Mouse (Mus musculus) liver, adult (tissue): ENCODE data around the gene Brap.

Experiments used
- GATA4 ChIP-seq: IDR thresholded peaks from 2 replicates; pipeline ENCODE4 v1.6.1; 2014; ENCODE audit warnings: mild to moderate bottlenecking, low read length; ENCODE audit not compliant: insufficient replicate concordance

Gene Brap

DNA sequence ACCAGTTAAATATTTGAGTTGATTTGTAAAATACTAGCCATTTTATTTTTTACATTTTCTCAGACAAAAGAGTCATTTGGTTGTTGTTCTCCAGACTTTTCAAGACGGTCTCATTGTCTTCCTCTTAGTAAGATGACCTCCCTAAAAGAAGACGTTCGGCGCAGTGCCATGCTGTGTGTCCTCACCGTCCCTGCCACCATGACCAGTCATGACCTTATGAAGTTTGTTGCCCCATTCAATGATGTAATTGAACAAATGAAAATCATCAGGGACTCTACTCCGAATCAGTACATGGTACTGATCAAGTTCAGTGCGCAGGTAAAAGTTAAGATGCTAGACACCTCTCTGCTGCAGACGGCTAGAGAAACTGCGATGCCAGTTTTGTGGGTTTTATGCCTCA is 4.6 kb downstream of the Brap start:
- no peak for TF ChIP-seq GATA4

DNA sequence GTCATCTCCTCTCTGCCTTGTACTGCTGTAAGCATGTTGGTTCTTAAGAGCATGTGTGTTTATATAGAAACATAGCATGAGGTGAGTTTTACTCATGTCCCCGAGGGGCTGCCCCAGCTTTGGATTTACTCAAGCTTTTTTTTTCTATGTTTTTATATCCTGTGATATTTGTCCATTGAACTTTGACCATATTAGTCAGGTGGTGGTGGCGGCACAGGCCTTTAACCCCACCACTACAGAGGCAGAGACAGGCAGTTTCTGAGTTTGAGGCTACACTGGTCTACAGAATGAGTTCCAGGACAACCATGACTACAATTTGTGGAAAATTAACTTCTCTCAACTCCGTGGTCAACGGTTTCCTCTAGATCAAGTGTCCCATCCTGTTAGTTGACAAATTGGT is 6.7 kb downstream of the Brap start:
- TF ChIP-seq GATA4, result no peak

DNA sequence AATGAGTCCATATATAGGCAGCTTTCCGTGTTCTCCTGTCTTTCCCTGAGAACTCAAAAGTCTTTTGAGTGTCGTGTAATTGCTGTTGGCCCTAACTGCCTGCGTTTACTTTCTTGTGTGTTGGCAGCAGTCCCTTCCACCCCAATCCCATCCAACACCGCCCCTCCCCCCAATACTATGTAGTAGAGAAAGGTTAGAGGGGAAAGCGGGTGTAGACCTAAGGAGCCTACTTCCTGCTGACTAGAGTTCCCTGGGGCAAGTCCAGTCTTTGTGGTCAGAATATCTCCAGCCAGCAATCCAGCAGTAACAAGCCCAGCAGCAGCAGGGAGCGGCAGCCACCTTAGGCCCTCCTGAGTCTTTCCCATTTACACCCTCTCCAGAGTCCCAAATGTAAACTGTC is 8.0 kb downstream of the Brap start:
- TF ChIP-seq GATA4, result no peak

DNA sequence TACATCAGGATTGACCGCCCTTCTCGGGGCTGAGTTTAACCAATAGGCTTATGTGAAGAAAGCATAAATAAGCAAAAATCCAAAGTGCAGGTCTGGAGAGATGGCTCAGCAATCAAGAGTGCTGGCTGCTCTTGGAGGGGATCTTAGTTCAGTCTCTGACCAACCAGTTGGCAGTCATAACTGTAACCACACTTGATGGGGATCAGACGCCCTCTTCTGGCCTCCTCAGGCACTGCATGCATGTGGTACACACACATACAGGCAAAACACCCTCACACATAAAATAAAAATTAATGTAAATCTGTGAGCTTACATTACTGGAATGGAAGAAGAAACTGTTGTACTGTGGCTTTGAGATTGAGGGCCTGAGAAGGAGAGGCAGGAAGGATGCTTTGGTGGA is 10.0 kb downstream of the Brap start:
- no peak for TF ChIP-seq GATA4

DNA sequence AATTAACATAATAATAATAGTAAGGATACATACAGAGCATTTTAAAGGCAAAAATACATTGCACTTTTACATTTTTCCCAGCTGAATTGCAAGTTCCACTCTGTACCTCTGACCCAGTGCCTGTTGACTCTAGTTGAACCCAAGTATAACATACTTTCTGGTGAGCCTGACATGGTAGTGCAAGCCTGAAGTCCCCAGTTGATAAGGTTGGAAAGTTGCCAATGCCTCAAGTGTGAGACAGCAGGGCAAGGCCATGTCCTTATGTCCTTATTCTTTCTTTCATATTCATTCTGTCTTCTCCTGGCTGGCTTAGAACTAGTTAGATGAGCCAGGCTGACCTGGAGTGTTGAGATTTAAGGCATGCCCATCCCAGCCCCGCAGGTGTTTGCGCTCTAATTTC is 21.9 kb downstream of the Brap start:
- TF ChIP-seq GATA4, result no peak

DNA sequence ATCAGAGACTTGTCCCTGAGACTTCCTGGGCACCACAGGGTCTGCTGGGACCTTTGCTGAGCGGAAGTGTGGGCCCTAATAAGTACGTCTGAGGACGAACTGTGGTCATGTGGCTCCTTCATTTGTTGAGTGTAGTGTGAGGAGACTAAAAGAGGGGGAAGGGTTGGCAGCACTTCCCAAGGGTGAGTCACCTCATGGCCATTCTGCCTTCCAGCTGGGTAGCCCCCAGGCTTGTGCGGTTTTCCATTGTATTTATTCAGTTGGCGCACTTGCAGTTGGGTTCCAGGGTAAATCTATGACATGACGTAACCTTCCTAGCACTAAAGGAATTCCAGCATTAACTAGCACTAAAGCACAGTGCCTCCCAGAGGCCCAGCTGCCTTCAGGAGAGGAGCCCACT is 25.1 kb downstream of the Brap start:
- TF ChIP-seq GATA4, result no peak

DNA sequence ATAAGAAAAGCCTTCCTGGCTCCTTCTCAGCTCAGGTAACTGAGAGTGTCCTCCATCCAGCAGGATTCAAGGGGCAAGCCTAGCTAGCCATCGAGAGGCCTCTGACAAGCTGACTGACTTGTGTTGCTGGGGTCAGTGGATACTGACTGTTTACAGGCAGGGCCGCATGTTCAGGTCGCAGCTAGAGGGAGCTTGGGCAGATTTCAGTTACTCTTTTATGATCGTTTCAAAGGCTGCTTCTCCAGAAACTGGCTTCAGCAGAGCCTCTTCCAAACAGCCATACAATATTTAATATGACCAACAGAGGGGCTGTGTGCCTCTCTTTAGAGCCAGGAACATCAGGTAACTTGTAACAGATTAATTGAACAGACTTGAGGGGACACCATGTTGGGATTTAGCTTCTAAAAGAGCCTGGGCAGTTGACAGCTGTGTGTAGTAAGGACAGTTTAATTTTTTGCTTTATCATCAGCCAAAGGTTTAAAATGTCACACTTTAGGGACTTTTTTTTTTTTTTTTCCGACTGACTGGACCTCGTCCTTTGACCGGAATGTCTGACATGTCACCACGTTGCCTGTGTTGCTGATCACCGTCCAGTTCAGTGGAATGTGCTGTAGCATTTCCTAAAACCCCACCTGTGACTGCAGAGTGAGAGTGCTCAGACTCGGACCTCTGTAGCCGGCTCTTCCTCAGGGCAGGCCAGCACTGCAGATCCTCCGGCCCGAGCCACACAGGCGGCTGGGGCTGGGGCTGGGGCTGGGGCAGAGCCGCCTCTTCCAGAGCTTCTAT is 25.9 kb downstream of the Brap start:
- no peak for TF ChIP-seq GATA4

DNA sequence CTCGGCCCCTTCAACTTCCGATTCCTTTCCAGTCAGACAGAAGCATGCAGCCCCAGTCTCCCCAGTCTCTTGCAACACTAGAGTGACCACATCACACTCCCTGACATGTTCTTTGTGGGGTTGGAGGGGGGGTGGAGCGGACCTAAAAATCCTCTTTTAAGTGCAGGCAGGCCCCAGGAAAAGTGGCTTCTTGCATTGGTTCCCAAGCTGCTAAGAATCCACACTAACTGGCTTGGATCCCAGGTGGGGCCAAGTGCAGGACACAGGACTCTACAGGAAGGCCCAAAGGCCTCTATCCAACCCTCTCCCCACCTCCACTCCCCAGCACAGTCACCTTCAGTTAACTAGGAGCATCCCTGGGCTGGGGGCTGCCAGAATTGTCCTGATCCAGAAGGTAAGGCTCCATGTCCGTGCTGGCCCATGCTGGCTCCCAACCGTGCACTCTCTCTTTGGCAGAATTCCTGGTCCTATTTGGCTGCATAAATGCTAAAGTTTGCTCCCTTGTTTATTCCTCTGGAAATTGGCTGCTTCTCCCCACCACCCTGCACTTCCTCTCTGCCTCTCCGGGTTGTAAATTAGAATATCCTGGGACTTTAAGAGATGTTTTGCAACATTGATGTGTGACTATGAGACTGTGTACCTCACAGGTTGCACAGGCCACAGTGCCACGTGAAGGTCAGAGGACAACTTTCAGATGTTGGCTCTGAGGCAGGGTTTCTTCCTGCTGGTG is 30.3 kb downstream of the Brap start:
- TF ChIP-seq GATA4, result no peak

DNA sequence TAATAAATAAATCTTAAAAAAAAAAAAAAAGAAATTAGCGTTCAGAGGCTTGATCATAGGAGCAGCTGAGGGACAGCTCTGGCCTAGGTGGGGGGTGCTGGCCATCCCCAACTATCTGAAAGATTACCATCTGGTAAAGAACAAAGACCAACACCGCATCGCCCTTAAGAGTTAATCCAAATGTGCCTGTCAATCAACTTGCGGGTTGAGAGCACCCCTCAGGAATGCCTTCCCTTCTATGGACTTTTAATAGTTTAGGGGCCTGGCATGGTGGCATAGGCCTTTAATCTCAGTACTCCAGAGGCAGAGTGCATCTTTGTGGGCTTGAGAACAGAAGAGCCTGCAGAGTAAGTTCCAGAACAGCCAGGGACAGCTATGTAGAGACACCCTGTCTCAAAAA is 32.5 kb downstream of the Brap start:
- TF ChIP-seq GATA4, result no peak

DNA sequence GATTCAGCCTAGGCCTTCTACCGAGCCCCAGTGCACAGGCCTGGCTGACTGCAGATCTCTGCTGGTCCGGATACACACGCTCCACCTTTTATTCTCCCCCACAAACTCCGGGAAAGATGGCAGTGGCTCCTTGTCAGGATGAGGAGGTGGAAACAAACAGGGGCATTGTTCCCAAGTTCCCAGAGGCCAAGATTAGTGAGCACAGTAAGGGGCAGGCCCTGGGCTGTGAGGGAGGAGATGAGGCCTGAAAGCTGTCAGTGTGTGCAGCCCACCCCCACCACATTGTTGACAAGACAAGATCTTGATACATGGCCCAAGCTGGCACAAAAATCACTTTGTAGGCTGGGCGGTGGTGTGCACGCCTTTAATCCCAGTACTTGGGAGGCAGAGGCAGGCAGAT is 36.4 kb downstream of the Brap start:
- TF ChIP-seq GATA4, result no peak

DNA sequence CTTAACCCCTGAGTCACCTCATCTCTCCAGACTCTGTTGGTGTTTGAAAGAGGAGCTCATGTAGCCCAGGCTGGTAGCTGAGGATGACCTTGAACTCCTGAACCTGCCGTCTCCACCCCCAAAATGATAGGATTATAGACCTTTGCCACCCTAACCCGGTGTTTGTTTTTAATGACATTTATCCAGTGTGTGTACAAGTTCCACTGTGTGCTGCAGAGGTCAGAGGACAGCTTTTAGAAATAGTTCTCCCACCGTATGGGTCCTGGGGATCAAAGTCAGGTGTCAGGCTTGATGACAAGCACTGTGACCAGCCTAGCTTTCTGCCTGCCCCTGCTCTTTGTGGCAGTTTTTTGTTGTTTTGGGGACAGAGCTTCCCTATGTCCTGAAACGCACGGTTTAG is 39.5 kb downstream of the Brap start:
- peak; percentile 43; the same call in 1 of the 2 replicates for TF ChIP-seq GATA4

DNA sequence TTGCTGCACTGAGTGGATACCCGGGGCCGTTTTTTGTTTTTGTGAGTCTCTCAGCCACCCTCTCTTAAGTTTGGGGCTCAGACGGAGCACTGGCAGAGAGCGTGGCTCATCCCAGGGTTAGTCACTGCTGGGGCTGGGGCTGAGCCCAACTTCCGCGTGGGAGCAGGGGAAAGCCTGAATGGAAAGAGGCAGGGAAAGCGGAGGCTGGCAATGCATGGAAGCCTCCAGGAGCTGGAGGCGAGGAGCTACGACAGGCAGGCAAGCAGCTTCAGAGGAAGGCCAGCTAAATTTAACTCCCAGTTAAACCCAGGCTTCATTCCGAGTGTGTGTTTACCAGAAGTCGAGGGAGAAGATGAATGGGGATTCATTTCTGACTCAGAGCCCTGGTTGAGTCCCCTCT is 40.1 kb downstream of the Brap start:
- no peak for TF ChIP-seq GATA4

DNA sequence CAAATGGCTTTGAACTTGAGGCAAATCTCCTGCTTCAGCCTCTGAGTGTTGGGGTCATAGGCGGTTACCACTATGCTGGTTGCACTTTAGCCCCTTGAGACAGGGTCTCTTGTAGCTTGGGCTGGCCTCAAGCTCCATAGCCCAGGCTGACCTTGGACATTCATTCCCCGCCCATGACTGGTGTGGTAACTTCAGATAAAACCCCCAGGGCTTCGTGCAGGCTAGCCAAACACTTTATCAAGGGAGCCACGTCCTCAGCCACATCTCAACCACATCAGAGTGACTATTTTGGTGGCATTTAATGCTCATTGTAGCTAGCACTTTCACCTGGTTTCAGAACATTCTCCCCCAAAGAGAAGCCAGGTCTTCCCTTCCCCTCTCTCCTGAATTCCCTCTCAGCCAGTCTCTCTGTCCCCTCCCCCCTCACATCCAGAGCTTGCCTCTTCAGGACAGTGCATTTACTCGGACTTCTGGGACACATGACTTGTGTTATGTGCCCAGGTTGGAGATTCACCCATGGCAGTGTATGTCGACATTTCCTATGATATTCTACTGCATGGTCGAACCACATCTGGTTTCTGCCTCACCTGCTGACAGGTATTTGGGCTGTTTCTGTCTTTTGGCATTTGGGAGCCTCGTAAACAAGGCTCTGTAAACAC is 40.9 kb downstream of the Brap start:
- no peak; the same call in 1 of the 2 replicates for TF ChIP-seq GATA4

DNA sequence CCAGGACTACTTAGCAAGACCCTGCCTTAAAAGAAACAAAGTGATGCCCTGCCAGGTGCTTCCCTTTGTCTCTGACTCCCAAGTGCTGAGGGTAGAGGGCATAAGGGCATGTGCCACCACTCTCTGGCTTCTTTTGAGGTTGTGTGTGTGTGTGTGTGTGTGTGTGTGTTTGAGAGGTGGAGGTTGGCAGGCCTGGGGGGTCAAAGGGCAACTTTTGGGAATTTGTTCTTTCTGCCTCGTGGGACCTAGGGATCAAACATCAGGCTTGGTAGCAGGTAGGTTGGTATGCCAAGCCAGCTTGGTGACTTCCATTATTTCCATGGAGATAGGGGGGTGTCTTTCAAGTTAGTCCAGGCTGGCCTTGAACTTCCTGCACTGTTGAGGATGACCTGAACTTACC is 43.0 kb downstream of the Brap start:
- no peak for TF ChIP-seq GATA4

DNA sequence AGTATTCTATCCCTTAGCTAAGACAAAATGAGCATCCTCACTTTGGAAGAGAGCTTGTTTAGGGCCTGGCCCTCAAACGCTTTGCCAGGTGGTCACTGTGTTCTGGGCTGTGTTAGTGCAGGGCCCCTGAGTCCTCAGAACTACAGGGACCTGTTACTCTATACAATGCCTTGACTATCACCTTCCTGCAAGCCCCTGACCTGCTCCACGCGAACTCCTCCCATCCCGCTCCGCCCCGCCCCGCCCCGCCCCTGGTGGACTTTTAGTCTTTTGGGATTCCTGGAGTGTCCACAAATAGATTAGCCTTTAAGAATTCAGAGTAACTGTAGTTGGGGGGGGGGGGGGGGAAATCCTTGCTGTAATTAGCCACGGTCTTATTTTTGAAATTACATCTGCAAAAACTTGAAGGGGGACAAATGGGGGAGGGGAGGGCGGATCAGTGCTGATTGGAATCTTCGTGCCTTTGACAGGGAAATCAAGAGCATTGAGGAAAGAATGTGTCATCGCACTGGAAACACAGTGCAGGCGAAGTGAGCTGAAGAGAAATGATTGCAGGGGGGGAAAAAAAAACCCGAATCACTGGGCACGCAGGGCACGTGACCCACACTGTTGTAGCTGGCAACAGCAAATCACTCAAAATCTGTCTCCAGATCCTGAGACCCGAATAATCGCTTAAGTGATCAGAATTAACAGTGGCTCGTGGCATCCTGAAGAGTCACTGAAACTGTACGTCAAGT is 44.3 kb downstream of the Brap start:
- TF ChIP-seq GATA4, result no peak
